Mouse (Mus musculus): ENCODE data around the gene Ndrg4.
A peak's percentile ranks its signal among the peaks of the same experiment; 100 is the strongest.
"Not testable (repeated sequence)": the region's sequence is repeated elsewhere in the genome, so short reads cannot be mapped to it uniquely, and the experiment has no call there.

Ndrg4 gene

DNA sequence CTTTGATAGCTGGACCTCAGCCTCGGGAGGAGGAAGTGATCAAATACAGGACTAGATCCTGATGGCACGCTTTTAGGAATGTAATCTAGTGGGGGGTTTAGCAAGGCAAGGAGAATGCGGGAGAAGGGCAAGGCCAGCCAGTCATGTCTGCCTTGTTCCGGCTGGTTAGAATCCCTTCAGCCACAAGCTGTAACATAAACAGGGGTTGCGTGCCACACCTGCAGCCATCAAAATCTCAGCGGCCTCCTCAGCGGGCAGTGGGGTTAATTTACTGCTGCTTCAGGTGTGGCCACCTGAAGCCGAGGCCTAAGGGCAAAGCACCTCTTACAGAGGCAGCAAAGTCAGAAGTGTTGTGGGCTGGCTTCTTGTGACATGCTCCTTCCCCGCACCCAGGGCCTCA is at the start of gene Ndrg4:
TSS of gene Ndrg4 (plus strand) at position 350 of the 400 bp plus-strand sequence.
- no peak for DNase-seq (ENCODE audit: low read depth, low spot score)

GRCm38 (mm10) chr8:95632840-95633239 is 43.9 kb upstream of the Ndrg4 start:
- no peak for DNase-seq (ENCODE audit: low read depth, low spot score)

GRCm38 (mm10) chr8:95633262-95634062 is 43.3 kb upstream of the Ndrg4 start, which contains the start of gene Gins3:
TSS of gene Gins3 (plus strand) at chr8:95633453.
- peak; percentile 94 for DNase-seq (ENCODE audit: low read depth, low spot score)

GRCm38 (mm10) chr8:95634063-95634340 is 42.8 kb upstream of the Ndrg4 start:
- no peak for DNase-seq (ENCODE audit: low read depth, low spot score)

DNA sequence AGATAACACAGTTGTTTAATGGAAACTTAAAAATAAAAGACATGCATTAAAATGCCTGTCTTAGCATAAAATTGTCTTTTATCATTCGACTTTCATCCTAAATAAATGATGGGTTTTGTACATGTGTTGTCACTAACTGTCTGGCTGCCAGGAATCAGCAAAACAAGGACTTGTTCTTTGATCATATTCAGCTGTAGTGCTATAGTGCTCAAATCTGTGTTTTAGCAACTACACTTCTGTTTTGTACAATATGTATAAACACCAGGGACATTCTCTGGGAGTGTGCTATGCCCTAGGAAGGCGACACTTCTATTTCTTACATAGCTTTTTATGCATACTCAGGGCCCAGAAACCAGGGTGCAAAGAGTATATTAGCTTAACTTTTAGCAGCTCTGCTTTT is 31.8 kb upstream of the Ndrg4 start:
- no peak for DNase-seq (ENCODE audit: low read depth, low spot score)

- DNase-seq (ENCODE audit: low read depth, low spot score), result no peak
Measured at GRCm38 (mm10) chr8:95648251-95648650, 28.5 kb upstream of the Ndrg4 start.

GRCm38 (mm10) chr8:95653351-95653750 is 23.4 kb upstream of the Ndrg4 start:
- no peak for DNase-seq (ENCODE audit: low read depth, low spot score)

DNA sequence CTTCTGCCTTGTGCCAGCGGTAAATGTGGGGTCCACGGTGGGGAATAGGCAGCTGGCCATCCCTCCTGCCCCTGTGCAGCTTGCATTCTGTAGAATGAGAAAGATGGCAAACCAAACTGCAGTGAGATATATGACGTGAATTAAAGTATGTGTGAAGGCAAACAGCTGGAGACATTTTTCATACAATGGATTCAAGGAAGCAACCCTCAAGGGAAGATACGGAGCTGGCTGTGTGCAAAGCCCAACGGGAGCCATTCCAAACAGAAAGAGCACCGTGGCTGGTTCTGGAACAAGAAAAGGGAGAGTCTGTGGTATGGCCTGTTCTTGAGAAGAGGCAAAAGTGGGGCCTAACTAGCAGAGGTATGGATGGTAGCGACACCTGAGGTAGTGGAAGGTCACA is 20.9 kb upstream of the Ndrg4 start:
- no peak for DNase-seq (ENCODE audit: low read depth, low spot score)

DNA sequence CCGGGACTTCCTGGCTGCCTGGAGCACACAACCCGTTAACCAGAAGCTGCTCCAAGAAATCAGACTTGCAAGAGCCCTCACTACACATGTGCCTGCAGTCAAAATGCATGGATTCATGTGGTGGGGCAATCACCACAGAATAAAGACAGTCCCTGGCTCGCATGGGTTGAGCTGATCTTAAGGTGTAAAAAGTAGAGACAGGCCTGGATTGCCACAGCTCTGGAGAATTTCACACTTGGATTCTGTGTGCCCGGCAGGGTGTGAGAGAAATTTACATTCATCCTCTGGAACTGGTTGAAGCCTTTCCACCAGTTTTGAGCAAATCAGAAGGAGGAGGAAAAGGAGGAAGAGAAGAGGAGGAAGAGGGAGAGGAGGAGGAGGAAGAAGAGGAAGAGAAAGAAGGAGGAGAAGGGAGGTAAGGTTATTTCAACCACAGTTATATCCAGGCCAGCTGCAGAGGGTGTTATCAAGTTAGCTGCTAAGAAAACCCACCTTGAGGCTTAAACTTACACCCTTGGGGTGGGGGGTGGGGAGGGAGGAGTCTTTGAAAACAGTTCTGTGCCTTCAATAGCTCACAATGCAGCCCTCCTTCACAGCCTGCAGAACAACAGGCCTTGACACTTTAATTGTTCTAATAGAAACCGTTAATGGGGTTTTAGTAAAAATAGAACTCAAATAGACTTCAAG is 20.3 kb upstream of the Ndrg4 start:
- no peak for DNase-seq (ENCODE audit: low read depth, low spot score)

- no peak for DNase-seq (ENCODE audit: low read depth, low spot score)
Measured at GRCm38 (mm10) chr8:95657523-95657922, 19.3 kb upstream of the Ndrg4 start.

GRCm38 (mm10) chr8:95660334-95660882 is 16.4 kb upstream of the Ndrg4 start:
- no peak for DNase-seq (ENCODE audit: low read depth, low spot score)

- DNase-seq (ENCODE audit: low read depth, low spot score), result no peak
Measured at GRCm38 (mm10) chr8:95661085-95661484, 15.7 kb upstream of the Ndrg4 start.

DNA sequence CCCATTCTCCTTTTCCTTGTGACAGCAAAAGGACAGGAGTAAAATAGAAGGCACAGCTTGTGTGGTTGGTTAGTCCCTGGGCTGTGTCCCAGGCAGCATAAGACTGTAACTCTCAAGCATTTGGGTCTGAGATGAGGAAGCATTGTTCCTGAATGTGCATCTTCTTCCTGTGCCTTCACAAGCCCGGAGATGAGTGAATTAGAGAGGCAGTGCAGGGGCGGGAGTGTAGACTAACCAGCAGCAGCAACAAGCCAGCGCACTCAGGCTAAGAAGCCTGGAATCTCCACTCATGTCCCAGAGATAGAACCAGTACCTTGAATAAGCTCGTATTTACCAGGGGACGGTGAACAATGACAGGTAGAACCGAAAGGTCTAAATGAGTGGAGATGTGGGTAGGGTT is 15.2 kb upstream of the Ndrg4 start:
- DNase-seq (ENCODE audit: low read depth, low spot score), result no peak

DNA sequence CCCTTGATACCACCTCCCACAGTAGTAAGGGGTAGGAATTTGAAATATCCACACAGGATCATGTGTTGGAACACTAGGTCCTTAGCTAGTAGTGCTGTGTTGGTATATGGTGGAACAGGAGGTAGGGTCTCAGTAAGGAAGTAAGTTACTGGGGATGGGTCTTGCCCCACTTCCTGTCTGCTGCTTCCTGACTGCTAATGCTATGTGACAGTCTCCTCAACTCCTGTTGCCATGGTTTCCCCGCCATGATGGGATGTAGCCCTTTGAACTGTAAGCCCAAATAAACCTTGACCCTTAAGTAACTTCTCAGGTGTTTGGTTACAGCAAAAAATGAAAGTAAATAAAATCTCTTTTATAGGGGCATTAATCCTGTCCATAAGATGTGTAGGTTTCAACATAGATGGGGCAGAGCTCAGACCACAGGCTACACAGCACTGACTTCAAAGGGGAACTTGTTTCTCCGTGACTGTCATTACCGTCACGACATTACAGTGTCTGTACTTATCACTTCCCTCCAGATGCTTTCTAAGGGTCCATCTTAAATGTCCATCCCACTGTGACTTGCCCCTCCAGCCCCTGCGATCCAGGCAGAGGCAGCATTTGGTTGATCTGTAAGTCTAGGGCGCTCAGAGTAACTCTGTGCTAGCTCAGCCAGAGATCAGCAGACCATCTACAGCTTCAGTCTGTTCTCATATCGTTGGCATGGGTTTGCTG is 13.7 kb upstream of the Ndrg4 start:
- DNase-seq (ENCODE audit: low read depth, low spot score), result no peak

- no peak for DNase-seq (ENCODE audit: low read depth, low spot score)
Measured at GRCm38 (mm10) chr8:95663599-95663949, 13.2 kb upstream of the Ndrg4 start.

DNA sequence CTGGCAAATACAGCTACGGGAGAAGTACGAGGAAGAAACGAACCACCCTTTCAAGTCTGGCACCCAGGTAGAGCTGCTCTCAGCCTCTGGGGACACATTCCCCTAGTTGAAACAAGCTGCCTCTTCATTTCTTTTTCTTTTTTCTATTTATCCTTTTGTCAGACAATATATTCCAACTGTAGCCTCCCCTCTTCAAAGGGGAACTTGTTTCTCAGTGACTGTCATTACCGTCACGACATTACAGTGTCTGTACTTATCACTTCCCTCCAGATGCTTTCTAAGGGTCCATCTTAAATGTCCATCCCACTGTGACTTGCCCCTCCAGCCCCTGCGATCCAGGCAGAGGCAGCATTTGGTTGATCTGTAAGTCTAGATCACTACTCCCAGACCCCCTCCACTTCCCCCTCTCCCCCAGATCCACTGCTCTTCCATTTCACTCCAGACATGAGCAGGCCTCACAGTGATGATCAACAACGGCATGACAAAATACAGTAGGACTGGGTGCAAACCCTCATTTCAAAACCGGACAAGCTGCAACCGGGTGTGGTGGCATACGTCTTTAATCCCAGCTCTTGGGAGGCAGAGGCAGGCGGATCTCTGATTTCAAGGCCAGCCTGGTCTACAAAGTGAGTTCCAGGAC is 10.8 kb upstream of the Ndrg4 start:
- DNase-seq (ENCODE audit: low read depth, low spot score), result not testable (repeated sequence)

- no peak for DNase-seq (ENCODE audit: low read depth, low spot score)
Measured at GRCm38 (mm10) chr8:95668163-95668958, 8.4 kb upstream of the Ndrg4 start.

DNA sequence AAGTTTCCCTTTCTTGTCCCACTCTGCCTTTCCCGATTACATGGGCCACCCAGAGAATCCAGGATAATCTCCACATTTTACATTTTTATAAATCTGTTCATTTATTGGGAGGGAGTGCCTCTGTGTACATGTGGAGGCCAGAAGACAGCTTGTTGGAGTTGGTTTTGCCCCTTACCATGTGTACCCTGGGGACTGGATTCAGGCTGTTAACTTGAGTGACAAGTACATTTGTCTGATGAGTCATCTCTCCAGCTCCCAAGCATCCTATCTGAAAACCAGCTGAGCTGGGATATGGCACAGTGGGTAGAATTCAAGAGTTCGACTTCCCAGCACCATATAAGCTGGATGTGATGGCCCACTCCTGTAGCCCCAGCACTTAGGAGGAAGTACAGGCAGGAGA is 6.8 kb upstream of the Ndrg4 start:
- no peak for DNase-seq (ENCODE audit: low read depth, low spot score)

DNA sequence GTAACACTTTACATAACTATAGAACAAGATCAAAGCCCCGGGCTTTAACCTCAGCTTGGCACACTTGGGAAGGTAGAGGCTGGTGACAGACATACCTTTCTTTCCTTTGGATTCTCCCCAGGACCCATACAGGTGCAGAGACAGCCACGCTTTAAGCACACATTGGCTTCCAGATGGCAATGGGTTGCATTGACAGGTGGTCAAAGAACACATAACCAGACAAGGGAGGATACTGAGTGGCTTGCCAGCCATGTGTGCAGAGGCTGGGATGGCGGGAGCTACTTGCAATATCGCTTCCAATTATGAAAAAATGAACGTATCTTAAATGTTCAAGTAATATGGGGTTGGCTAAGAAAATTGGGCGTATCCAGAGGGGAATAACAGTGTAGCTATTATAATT is 4.9 kb upstream of the Ndrg4 start:
- DNase-seq (ENCODE audit: low read depth, low spot score), result no peak

GRCm38 (mm10) chr8:95672811-95673210 is 4.0 kb upstream of the Ndrg4 start:
- DNase-seq (ENCODE audit: low read depth, low spot score), result no peak

- no peak for DNase-seq (ENCODE audit: low read depth, low spot score)
Measured at GRCm38 (mm10) chr8:95677591-95678023, 827 bp downstream of the Ndrg4 start.

All from telencephalon, adult 2 months (tissue).